Mouse (Mus musculus): Measurements from ENCODE around the gene Kcnk5. TPM values are rescaled to one million over a fixed set of nuclear protein-coding genes. Genes with fewer than 3 reads are reported as not detected.

Kcnk5 gene
- polyA plus RNA-seq, 1 experiment from 2014 or later, result 7.6 TPM

DNA sequence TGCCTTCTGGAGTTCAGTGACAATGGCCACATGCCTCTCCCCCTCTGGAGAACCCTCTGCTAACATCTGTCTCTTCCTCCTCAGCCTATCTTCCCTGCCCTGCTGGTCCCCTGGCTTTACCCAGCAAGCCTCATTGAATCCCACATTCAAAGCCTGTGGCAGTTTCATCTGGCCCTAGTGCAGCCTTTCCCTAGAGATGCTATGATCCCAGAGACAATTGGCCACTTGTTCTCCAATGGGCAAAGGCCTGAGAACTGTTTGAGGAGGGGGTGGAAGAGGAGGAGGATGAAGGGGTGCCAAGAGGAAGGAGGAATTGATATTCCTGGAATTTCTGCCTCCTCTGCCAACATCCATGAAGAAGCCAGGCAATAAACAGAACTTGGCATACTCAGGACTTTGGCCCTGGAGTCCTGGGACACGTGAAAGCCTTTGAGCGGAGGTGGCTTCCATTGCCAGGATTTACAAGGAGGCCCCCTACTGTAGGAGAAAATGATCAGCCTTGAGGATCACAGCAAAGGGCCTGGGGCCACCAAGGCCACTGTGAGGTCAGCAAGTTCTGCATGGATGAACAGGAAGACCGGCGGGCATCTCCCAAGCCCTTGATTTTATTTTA lies 11.6 kb upstream of the Kcnk5 start:
- H3K27ac ChIP-seq, result no peak overlapping the region
- no peaks in the 10 kb centered on the region for H3K4me1 ChIP-seq
- H3K36me3 ChIP-seq, result no peaks in the 10 kb centered on the region
- no peaks in the 10 kb centered on the region for H3K9me3 ChIP-seq
- no peak for ATAC-seq (ENCODE audit: insufficient read depth, low FRiP score, low read depth)
- no peak overlapping the region for H3K9ac ChIP-seq
- H3K4me3 ChIP-seq (replicated peaks), result no peak overlapping the region
- no peaks in the 10 kb centered on the region for H3K27me3 ChIP-seq (replicated peaks)
- no peak overlapping the region for H3K4me2 ChIP-seq
- WGBS, result 74% methylated on average over 4 of the region's 4 CpGs

DNA sequence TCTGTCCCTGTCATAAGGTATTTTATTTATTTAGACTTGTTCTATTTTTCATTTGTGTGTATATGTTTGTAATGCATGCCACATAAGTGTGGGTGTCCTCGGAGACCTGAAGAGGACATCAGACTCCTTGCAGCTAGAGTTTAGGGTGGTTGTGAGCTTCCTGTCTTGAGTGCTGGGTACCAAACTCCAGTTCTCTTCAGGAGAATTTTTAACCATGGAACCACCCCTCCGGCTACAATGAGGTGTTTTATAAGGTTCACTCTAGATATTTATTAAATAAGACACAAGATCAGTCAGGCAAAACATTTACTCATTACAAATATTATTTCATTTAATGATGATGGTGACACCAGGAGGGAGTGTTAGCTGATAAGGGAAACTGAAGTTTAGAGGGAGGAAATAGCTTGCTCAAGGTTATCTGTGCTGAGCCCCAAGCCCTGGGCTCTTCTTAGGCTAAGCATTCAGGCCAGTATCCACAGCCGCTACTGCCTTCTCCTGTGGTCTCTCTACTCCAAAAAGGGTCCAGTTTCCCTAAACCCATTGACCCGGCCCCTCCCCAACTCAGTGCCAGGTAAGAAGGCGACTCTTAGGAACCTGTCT lies 9.6 kb upstream of the Kcnk5 start:
- 89% methylated on average over 5 of the region's 5 CpGs for WGBS
- ATAC-seq (ENCODE audit: insufficient read depth, low FRiP score, low read depth), result no peak
- H3K9ac ChIP-seq, result no peak overlapping the region
- H3K4me2 ChIP-seq, result no peak overlapping the region
- no peaks in the 10 kb centered on the region for H3K27me3 ChIP-seq (replicated peaks)
- no peak overlapping the region for H3K27ac ChIP-seq
- no peak overlapping the region for H3K4me3 ChIP-seq (replicated peaks)
- no peaks in the 10 kb centered on the region for H3K9me3 ChIP-seq
- H3K36me3 ChIP-seq, result no peaks in the 10 kb centered on the region
- no peaks in the 10 kb centered on the region for H3K4me1 ChIP-seq

GRCm38 (mm10) chr14:20189751-20190150 lies 8.1 kb upstream of the Kcnk5 start:
- no peak for ATAC-seq (ENCODE audit: insufficient read depth, low FRiP score, low read depth)
- Histone ChIP-seq H3K4me3 (replicated peaks) (no peak overlapping the region), H3K36me3 (no peaks in the 10 kb centered on the region), H3K9me3 (no peaks in the 10 kb centered on the region), H3K27ac (no peak overlapping the region), H3K9ac (no peak overlapping the region), H3K27me3 (replicated peaks) (no peaks in the 10 kb centered on the region), H3K4me1 (0 out of 2 replicates have a peak, but pooled peaks cover 4% of the 10 kb centered on the region), H3K4me2 (no peak overlapping the region)
- WGBS, result 63% methylated on average over 2 of the region's 2 CpGs

DNA sequence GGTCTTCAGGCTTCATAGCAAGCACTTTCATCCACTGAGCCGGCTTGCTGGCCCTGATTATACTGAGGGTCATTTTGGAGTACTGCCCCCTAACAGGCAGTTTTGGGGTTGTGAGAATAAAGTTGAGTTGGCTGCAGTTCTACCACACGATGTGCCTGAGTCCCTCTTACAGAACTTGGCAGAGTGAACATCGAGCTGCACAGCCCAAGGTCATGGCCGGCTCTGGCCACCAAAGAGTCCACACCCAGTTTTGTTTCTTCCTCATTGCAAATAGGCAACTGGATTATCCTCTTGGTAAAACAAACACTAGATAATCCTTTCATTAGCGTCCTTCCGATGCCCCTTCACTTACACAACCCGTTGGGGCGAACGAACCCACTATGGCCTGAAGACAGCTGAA lies 3.8 kb upstream of the Kcnk5 start:
- no peaks in the 10 kb centered on the region for H3K9me3 ChIP-seq
- no peak overlapping the region for H3K4me3 ChIP-seq (replicated peaks)
- H3K27me3 ChIP-seq (replicated peaks), result no peaks in the 10 kb centered on the region
- no peak for ATAC-seq (ENCODE audit: insufficient read depth, low FRiP score, low read depth)
- no peak overlapping the region for H3K9ac ChIP-seq
- H3K4me2 ChIP-seq, result no peak overlapping the region
- H3K36me3 ChIP-seq, result no peaks in the 10 kb centered on the region
- 0 out of 2 replicates have a peak, but pooled peaks cover 9% of the 10 kb centered on the region for H3K4me1 ChIP-seq
- no peak overlapping the region for H3K27ac ChIP-seq
- WGBS, result 53% methylated on average over 9 of the region's 9 CpGs

- no peaks in the 10 kb centered on the region for H3K27me3 ChIP-seq (replicated peaks)
- no peak overlapping the region for H3K9ac ChIP-seq
- WGBS, result 72% methylated on average over 5 of the region's 5 CpGs
- no peaks in the 10 kb centered on the region for H3K36me3 ChIP-seq
- no peak overlapping the region for H3K4me2 ChIP-seq
- H3K27ac ChIP-seq, result no peak overlapping the region
- H3K4me1 ChIP-seq, result peaks cover 26% of the 10 kb centered on the region
- no peaks in the 10 kb centered on the region for H3K9me3 ChIP-seq
- H3K4me3 ChIP-seq (replicated peaks), result no peak overlapping the region
- no peak for ATAC-seq (ENCODE audit: insufficient read depth, low FRiP score, low read depth)
Observed at GRCm38 (mm10) chr14:20183701-20184100, 2.1 kb upstream of the Kcnk5 start.

DNA sequence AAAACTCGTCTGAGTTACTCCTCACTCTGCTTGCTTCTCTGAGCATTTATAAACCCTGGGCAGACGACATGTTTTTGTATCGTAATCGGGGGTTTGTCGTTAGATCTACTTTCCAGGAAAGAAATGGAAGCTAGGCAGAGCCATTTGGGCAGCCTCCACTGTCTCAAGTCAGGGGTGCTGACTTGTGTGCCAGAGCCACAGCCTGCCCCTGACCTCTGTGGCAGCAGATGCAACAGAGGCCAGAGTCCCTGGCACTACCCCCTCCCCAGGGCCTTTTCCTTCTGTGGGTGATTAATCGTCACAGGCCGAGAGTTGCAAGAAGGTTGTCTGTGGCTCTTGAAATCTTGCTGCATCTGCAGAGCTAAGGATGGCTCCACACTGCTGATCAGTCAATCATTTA lies 987 bp upstream of the Kcnk5 start:
- Histone ChIP-seq H3K4me1 (peaks cover 29% of the 10 kb centered on the region), H3K9ac (no peak overlapping the region), H3K4me3 (replicated peaks) (no peak overlapping the region), H3K27me3 (replicated peaks) (no peaks in the 10 kb centered on the region), H3K9me3 (no peaks in the 10 kb centered on the region), H3K4me2 (no peak overlapping the region), H3K27ac (no peak overlapping the region), H3K36me3 (no peaks in the 10 kb centered on the region)
- WGBS, result 59% methylated on average over 7 of the region's 7 CpGs
- ATAC-seq (ENCODE audit: insufficient read depth, low FRiP score, low read depth), result no peak

DNA sequence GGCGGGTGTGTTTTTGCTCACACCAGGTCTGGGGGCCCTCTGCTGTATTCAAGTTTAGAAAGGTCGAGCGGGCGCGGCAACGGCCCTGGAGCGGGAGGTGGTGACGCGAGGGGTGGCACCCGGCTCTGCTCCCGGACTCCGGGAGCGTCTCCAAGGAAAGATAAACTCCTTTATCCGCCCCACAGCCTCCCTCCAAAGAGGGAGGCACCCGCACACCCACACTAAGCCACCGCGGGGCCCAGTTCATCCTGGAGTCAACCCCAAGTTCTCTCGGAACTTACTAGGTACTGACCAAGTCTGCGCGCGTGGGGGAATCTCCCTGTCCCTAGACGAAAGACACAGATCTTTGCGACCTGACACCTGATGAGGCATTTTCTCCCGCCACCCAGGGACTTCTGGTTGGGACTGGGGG lies 852 bp downstream of the Kcnk5 start:
- Histone ChIP-seq H3K9ac (peak overlapping the region; percentile 26; the same call in 1 of the 2 replicates), H3K27ac (no peak overlapping the region), H3K27me3 (replicated peaks) (no peaks in the 10 kb centered on the region), H3K4me1 (peaks cover 28% of the 10 kb centered on the region), H3K9me3 (no peaks in the 10 kb centered on the region), H3K36me3 (no peaks in the 10 kb centered on the region), H3K4me3 (replicated peaks) (peak overlapping the region; percentile 61), H3K4me2 (peak overlapping the region; percentile 88)
- under 1% methylated on average over 24 of the region's 24 CpGs for WGBS
- ATAC-seq (ENCODE audit: insufficient read depth, low FRiP score, low read depth), result peak; percentile 35; the same call in 1 of the 2 replicates

DNA sequence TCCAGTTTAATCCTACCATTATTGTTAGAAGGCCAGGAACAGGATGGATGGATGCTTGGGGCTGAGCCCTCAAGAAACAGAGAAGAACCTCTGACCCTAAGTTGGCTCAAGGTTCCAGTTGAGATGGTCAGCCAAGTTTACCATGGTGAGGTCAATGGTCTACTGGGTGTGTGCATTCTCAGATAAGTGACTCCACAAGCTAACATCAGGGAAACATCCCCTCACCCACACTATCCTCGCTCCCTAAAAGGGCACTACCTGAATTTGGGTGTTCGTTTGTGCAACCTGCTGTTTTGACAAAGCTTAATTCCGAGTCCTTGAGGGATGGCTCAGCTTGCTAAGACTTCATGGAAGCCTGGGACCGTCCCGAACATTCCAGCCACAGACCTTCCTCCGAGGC lies 1.3 kb downstream of the Kcnk5 start:
- no peak for ATAC-seq (ENCODE audit: insufficient read depth, low FRiP score, low read depth)
- Histone ChIP-seq H3K27ac (no peak overlapping the region), H3K4me3 (replicated peaks) (peak overlapping the region; percentile 61), H3K36me3 (no peaks in the 10 kb centered on the region), H3K9ac (peak overlapping the region; percentile 26; the same call in 1 of the 2 replicates), H3K9me3 (no peaks in the 10 kb centered on the region), H3K4me1 (peaks cover 25% of the 10 kb centered on the region), H3K4me2 (peak overlapping the region; percentile 88), H3K27me3 (replicated peaks) (no peaks in the 10 kb centered on the region)
- 9% methylated on average over 6 of the region's 6 CpGs for WGBS

GRCm38 (mm10) chr14:20179731-20180280 lies 1.8 kb downstream of the Kcnk5 start:
- peak overlapping the region; percentile 88 for H3K4me2 ChIP-seq
- no peaks in the 10 kb centered on the region for H3K9me3 ChIP-seq
- H3K36me3 ChIP-seq, result no peaks in the 10 kb centered on the region
- no peak for ATAC-seq (ENCODE audit: insufficient read depth, low FRiP score, low read depth)
- no peak overlapping the region for H3K9ac ChIP-seq
- H3K4me3 ChIP-seq (replicated peaks), result peak overlapping the region; percentile 61
- no peak overlapping the region for H3K27ac ChIP-seq
- peaks cover 25% of the 10 kb centered on the region for H3K4me1 ChIP-seq
- H3K27me3 ChIP-seq (replicated peaks), result no peaks in the 10 kb centered on the region
- WGBS, result 52% methylated on average over 5 of the region's 5 CpGs

- H3K9ac ChIP-seq, result no peak overlapping the region
Observed at GRCm38 (mm10) chr14:20179080-20179479, 2.5 kb downstream of the Kcnk5 start.

DNA sequence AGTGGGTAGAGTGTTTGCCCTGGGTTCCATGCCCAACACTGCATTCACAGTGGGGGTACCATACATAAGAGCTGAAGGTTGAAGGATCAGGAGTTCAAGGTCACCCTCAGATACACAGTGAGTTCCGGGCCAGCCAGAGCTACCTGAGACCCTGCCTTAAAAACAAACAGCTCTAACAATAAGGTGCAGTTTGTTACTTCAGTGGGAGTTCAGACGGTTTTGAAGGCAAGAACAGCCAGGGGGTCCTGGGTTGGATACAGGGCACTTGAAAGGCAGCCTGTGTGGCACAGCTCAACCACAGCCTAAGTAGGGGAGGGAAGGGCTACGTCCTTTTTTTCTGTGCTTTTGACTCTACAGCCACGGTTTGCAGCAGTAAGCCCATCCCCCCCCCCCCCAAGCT lies 3.0 kb downstream of the Kcnk5 start:
- Histone ChIP-seq H3K36me3 (no peaks in the 10 kb centered on the region), H3K4me1 (peaks cover 25% of the 10 kb centered on the region), H3K4me3 (replicated peaks) (no peak overlapping the region), H3K27me3 (replicated peaks) (no peaks in the 10 kb centered on the region), H3K9me3 (no peaks in the 10 kb centered on the region), H3K9ac (no peak overlapping the region), H3K4me2 (peak overlapping the region; percentile 88), H3K27ac (no peak overlapping the region)
- 21% methylated on average over 4 of the region's 4 CpGs for WGBS
- no peak for ATAC-seq (ENCODE audit: insufficient read depth, low FRiP score, low read depth)

More at GRCm38 (mm10) chr14:20179080-20179479, 2.5 kb downstream of the Kcnk5 start:
- no peak for ATAC-seq (ENCODE audit: insufficient read depth, low FRiP score, low read depth)
- Histone ChIP-seq H3K36me3 (no peaks in the 10 kb centered on the region), H3K27me3 (replicated peaks) (no peaks in the 10 kb centered on the region), H3K4me3 (replicated peaks) (peak overlapping the region; percentile 61; the same call in 1 of the 2 replicates), H3K4me1 (peaks cover 25% of the 10 kb centered on the region), H3K4me2 (peak overlapping the region; percentile 88), H3K27ac (no peak overlapping the region), H3K9me3 (no peaks in the 10 kb centered on the region)
- WGBS, result 43% methylated on average over 3 of the region's 3 CpGs

DNA sequence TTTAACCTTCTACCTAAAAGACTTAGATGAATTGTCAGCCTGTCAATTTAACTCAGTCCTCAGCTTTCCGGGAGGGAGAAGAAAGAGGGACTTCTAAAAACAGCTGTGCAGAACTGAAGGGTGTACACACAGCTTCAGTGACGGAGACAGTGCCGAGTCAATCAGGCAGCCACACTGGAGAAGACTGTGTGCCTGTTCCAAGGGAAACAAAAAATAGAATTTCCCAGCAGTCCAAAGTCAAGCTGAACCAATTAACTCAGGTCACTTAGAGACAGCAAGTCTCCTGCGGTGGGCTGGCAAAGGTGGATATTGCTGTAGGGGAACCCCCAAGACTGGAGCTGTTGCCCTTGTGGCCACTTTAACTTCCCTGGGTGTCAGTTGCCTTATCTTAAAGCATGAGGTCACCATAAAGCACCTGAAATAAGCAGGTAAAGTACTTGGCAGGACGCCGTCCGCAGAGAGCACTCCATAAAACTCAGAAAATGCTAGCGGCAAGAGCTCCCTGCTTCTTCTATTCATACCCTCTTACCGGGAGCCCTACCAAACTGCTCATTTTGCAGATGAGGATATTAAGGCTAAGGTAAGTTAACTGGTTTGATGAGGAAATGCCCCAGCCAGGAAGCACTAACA lies 4.0 kb downstream of the Kcnk5 start:
- H3K9ac ChIP-seq, result no peak overlapping the region
- no peaks in the 10 kb centered on the region for H3K36me3 ChIP-seq
- H3K4me2 ChIP-seq, result no peak overlapping the region
- H3K9me3 ChIP-seq, result no peaks in the 10 kb centered on the region
- WGBS, result 72% methylated on average over 9 of the region's 9 CpGs
- H3K27ac ChIP-seq, result no peak overlapping the region
- no peak overlapping the region for H3K4me3 ChIP-seq (replicated peaks)
- no peak for ATAC-seq (ENCODE audit: insufficient read depth, low FRiP score, low read depth)
- no peaks in the 10 kb centered on the region for H3K27me3 ChIP-seq (replicated peaks)
- peaks cover 25% of the 10 kb centered on the region for H3K4me1 ChIP-seq
